Mouse (Mus musculus): ENCODE data around the gene Hopx.

Hopx gene

GRCm38 (mm10) chr5:77061372-77062038 is 53.4 kb downstream of the Hopx start:
- DNase-seq = no peak

- no peak for DNase-seq
These were observed 54.6 kb downstream of the Hopx start for GRCm38 (mm10) chr5:77060363-77060762.

- no peak for DNase-seq
These were observed 58.0 kb downstream of the Hopx start for GRCm38 (mm10) chr5:77056881-77057440.

- no peak for DNase-seq
These were observed 62.3 kb downstream of the Hopx start for GRCm38 (mm10) chr5:77052616-77053015.

- no peak for DNase-seq
These were observed 70.6 kb downstream of the Hopx start for GRCm38 (mm10) chr5:77044362-77044761.

GRCm38 (mm10) chr5:77039391-77039790 is 75.5 kb downstream of the Hopx start:
- DNase-seq = no peak

GRCm38 (mm10) chr5:77038451-77038850 is 76.5 kb downstream of the Hopx start:
- no peak for DNase-seq

Measured in cerebellum, adult 11-12 months (tissue).